Mouse (Mus musculus) testis, postnatal 10 days (tissue): ENCODE measurements at regions not wholly inside any gene's neighbourhood (a gene's known extent, or its start where the extent isn't known, plus 50 kb on each side); places are given as distances from the start of the nearest gene placed in this dataset.

Experiments
- DNase-seq: peaks from one replicate; pipeline ENCODE4 v3.0.0; 2021; ENCODE audit warnings: low spot score

DNA sequence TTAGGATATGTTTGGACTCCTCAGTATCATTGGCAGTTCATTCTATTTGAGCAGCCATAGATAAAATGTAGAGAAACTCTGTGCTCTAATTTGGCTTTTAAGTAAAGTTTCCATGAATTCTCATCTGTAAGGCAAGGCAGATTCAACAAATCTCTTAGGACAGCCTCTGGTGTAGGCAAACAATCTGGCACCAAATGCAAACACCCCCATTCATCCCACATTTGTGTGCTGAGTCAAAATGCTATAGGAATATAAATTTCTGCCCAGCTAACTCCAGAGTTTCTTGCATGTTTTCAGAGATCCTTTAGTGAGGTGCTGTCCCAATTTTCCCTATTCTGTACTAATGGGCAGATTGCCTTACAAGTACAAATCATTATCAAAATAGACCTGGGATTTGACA is 695.7 kb upstream of the Kif18a start:
- no peak for DNase-seq

- DNase-seq, result no peak
These were observed 687.0 kb upstream of the Kif18a start for GRCm38 (mm10) chr2:108593555-108593954.

GRCm38 (mm10) chr2:108600346-108600745 is 680.2 kb upstream of the Kif18a start:
- no peak for DNase-seq

- DNase-seq, result no peak
These were observed 661.0 kb upstream of the Kif18a start for GRCm38 (mm10) chr2:108619580-108619979.

DNA sequence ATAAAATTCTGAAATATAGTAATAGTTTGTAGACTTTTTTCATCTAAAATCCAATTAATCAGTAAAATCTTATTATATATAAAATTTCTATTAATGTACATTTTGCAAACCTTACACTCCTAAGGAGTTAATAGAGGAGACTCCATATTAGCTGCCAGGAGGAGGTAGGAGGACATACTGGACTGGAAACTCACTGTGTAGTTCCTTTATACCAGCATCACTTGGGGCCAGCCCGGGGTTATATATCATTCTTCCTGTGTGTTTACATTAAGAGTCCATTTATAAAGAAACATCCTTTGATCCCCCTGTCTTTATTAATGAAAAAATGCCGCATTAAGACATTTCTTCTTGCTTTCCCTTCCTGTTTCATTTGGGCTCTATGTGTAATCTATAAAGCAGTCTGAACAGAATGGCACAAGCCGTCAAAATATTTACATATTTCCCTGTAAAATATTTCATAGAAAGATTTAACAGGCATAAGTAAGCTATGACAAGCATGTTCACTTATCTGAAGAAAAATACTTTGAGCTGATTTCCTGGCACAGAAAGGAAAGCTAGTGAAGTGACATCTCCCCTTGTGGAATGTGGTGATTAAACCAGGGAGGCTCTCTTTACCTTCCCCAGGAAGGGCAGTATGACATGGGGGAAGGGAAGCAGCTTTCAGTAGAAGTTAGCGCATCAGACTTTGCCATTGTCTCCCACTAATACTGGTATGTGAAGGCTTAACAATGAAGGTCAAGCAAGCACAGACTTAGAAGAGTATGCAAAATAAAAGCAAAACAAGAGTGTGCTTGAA is 658.0 kb upstream of the Kif18a start:
- DNase-seq, result no peak

GRCm38 (mm10) chr2:108635644-108636043 is 644.9 kb upstream of the Kif18a start:
- DNase-seq, result no peak

GRCm38 (mm10) chr2:108660697-108661388 is 619.7 kb upstream of the Kif18a start:
- no peak for DNase-seq

- DNase-seq, result no peak
These were observed 602.7 kb upstream of the Kif18a start for GRCm38 (mm10) chr2:108677777-108678380.

- DNase-seq, result no peak
These were observed 599.0 kb upstream of the Kif18a start for GRCm38 (mm10) chr2:108681574-108681973.

DNA sequence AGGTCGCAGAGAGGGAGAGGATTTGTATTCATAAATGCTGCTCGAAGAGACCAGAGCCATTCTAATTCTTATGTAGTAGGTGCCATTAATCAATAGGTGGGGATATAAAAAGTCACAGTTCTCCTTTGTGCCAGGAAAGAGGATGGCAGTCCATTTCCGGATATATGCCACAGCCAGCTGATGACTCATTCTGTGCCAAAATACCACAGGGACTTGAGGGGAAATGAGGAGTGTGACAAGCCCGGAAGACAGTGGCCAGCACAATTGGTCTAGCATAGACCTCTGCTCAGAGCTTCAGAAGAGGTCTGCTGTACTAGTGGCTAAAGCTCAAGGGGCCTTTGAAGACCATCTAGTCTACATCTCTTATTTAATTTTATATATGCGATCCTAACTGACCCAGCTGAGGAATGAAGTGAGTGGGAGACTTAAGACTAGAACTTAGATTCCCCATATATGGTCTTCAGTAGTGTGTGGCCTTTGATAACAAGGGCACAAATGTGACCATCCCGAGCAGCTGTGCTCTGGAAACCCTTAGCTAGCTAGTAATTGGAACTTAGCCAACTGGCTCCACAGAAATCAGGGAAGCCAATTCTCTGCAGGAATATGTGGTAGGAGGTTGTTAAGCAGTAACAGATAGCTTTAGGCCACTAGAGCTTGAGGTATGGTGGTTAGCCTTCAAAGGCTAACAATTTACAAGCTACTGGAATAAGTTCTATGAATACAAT is 594.4 kb upstream of the Kif18a start:
- no peak for DNase-seq

DNA sequence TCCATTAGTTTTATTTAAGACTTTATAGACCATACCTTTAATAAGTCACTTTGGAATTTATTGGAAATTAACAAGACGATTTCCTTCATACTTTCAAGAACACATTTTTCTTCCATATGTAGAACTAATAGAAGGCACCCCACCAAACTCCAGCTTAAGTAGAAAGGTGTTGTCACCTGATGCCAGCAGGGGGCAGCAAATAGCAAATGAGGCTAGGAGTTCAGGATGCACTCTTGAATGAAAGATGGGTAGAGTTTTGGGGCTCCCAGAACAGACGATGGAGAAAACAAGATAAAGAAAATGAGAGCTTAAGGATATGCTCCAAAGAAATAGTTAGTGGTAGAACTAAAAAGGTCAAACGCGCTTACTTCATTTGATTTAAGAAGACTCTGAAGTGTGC is 590.4 kb upstream of the Kif18a start:
- DNase-seq, result peak; percentile 73

DNA sequence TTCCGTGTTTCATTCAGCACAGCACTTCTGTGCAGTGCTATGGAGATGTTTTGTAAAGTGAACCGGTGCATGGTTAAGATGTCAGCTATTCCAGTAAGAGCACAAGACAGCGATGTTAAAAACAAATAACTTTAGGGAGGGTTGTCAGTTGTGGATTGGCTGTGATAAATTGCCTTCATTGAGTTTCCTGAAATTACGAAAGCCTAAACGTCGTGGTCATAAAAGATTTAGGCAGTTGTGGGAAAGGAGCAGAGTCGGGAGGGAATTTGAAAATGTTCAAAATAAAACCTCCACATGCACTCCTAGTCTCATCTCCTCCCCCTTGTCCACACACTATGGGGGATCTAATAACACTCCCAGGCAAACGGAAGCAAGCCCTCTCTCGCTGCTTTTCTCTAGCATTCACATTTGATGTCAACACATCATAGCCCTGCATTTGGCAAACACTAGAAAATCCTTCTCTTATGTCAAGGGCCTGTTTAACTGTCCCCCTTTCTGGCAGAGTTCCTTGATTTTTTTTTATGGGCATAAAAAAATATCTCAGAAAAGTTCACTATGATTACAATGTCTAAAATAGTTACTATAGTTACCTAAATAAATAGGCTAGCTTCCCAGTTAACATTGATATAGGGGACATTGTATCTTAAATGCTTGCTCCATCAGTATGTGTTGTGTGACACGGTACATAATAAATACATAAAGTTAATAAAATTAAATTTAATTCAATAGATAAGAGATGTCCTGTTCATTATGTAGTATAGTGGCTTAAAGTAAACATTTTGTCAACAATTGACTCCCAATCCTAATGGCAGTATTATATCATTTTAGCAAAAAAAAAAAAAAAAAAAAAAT is 589.2 kb upstream of the Kif18a start:
- no peak for DNase-seq

DNA sequence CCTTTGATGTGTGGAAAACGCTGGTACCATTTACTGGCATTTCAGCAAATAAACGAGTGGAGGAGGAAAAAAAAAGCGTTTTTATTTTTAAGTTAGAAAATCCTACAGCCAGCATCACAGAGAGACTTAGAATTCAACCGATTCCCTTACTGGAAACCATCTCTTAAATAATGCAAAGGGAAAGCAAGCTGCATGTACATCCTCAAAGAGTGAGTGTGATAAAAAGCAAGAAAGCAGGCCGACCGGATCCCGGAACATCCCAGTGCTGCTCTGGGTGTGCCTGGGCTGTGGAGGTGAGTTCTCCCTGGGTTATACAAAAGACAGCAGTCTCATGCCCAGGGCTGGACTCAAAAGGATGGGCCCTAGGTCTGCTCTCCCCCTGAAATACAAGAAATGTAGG is 579.2 kb upstream of the Kif18a start:
- DNase-seq, result no peak

DNA sequence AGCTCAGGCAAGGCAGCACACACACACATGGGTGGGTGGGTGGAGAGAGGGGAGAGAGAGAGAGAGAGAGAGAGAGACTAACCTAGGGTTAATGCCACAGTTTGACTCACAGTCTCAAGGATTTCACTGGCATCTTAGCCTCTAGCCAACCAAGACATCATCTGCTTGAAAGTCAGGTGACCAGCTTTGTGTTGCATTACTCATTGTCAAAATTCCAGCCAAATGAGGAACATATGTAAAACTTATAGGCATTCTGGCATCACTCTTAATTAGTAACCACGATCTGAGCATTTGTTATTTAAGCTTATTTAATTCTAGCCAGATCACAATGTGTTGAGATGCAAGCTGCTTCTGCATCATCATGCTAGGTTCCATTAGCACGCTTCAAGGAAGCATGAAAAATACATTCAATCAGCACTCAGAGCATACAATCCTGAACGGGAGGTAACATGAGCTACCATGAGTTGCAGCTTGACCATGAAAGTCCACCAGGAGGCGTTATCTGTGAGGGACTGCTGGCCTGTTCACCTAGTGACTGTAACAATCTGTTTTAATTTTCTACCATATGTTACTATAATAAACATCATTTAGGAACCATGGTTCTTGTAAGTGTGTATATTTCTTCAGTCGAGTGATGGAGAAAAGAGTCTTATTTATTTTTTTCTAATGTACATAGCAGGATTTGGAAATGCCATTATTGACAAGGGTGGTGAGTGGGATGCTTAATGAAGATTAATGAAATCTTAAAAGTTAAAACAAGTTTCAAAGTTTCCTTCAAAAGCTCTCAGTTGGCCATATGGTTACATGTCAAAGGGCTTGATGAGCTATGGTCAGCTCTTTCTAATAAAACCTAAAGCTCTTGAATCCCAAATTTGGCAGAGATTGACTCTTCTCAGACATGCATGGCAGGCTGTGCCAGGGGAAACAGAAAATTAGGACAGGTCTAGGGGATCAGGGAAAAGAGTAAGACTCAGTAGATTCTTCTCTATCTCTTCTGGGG is 572.4 kb upstream of the Kif18a start:
- no peak for DNase-seq

- no peak for DNase-seq
These were observed 538.5 kb upstream of the Kif18a start for GRCm38 (mm10) chr2:108742079-108742478.

DNA sequence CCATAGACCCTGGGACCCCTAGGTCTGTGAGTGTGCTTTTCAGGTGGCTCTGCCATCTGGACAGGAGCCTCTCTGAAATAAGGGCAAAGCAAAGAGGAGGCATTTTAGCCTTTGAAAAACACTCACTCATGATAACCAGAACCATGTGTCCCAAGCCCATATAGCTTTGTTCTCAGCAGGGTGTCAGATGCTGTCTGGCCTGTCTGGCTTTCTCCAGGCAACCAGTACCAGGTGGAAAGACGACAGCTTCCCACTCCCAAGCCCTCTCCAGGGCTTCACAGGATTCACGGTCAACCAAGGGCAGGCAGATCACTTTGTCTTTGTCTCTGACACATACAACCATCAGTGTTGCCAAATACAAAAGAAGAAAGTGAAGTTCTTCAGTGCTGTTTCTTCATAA is 537.0 kb upstream of the Kif18a start:
- no peak for DNase-seq

- no peak for DNase-seq
These were observed 535.7 kb upstream of the Kif18a start for GRCm38 (mm10) chr2:108744797-108745196.

- no peak for DNase-seq
These were observed 526.9 kb upstream of the Kif18a start for GRCm38 (mm10) chr2:108753494-108754225.

DNA sequence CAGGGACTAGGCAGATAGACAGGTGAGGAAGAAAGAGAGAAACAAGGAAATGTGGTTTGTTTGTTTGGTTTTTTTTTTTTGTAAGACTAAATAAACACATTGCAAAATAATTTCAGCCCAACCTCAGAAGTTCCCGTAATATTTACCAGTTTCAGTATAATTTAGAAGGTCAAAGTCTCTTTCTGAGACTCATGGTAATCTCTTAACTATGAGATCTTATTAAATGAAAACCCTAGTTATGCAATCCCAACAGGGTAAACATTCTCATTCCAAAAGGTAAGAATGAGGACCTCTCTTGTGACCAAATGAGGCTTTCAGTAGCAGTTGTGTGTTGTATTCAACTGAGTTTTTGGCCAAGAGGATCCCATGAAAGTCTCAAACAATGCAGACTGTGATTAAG is 524.7 kb upstream of the Kif18a start:
- DNase-seq, result no peak

GRCm38 (mm10) chr2:108756251-108756650 is 524.3 kb upstream of the Kif18a start:
- DNase-seq, result no peak
